Mouse (Mus musculus): ENCODE measurements around the gene Acsm1. TPM values are rescaled to one million over a fixed set of nuclear protein-coding genes. Genes with fewer than 3 reads are reported as not detected.
"Not testable (repeated sequence)": the region's sequence is repeated elsewhere in the genome, so short reads cannot be mapped to it uniquely, and the experiment has no call there.

Acsm1 gene
- polyA plus RNA-seq (2015; fragmentation: Nextera tagmentation; extraction: Ambion mirVana) = not detected in 2 replicates

- Histone ChIP-seq H3K4me3 (no peak within 1 kb of the TSS), H3K4me1 (no peaks in the 10 kb centered on the region), H3K9me3 (replicated peaks) (no peaks in the 10 kb centered on the region), H3K27ac (no peak within 1 kb of the TSS), H3K4me2 (no peak within 1 kb of the TSS), H3K9ac (no peak within 1 kb of the TSS), H3K36me3 (ENCODE audit: poor library complexity, severe bottlenecking) (no peaks in the 10 kb centered on the region), H3K27me3 (no peaks in the 10 kb centered on the region)
- 85% methylated on average over 5 of the region's 5 CpGs for WGBS
- no peak for ATAC-seq
These were observed at the start of gene Acsm1 for GRCm38 (mm10) chr7:119606664-119607076. Gene Acsm1, plus strand, starts transcription at chr7:119607026.

GRCm38 (mm10) chr7:119559789-119560451 lies 46.9 kb upstream of the Acsm1 start:
- WGBS = 86% methylated on average over 3 of the region's 3 CpGs
- Histone ChIP-seq H3K27me3 (no peaks in the 10 kb centered on the region), H3K4me1 (no peaks in the 10 kb centered on the region), H3K4me2 (no peak overlapping the region), H3K9me3 (replicated peaks) (no peaks in the 10 kb centered on the region), H3K4me3 (no peak overlapping the region), H3K9ac (no peak overlapping the region), H3K36me3 (ENCODE audit: poor library complexity, severe bottlenecking) (no peaks in the 10 kb centered on the region), H3K27ac (no peak overlapping the region)
- no peak for ATAC-seq

- no peak overlapping the region for H3K4me2 ChIP-seq
- no peak overlapping the region for H3K9ac ChIP-seq
- ATAC-seq = no peak
- WGBS = 91% methylated on average over 3 of the region's 3 CpGs
- no peak overlapping the region for H3K27ac ChIP-seq
- H3K4me3 ChIP-seq = no peak overlapping the region
- H3K27me3 ChIP-seq = no peaks in the 10 kb centered on the region
- no peaks in the 10 kb centered on the region for H3K4me1 ChIP-seq
- no peaks in the 10 kb centered on the region for H3K9me3 ChIP-seq (replicated peaks)
- H3K36me3 ChIP-seq (ENCODE audit: poor library complexity, severe bottlenecking) = no peaks in the 10 kb centered on the region
These were observed 46.4 kb upstream of the Acsm1 start for GRCm38 (mm10) chr7:119560452-119560835.

GRCm38 (mm10) chr7:119561441-119561840 lies 45.4 kb upstream of the Acsm1 start:
- H3K9ac ChIP-seq = no peak overlapping the region
- H3K9me3 ChIP-seq (replicated peaks) = no peaks in the 10 kb centered on the region
- no peak for ATAC-seq
- H3K27ac ChIP-seq = no peak overlapping the region
- H3K4me3 ChIP-seq = no peak overlapping the region
- WGBS = 48% methylated on average over 4 of the region's 4 CpGs
- no peak overlapping the region for H3K4me2 ChIP-seq
- H3K4me1 ChIP-seq = no peaks in the 10 kb centered on the region
- no peaks in the 10 kb centered on the region for H3K27me3 ChIP-seq
- H3K36me3 ChIP-seq (ENCODE audit: poor library complexity, severe bottlenecking) = no peaks in the 10 kb centered on the region

GRCm38 (mm10) chr7:119562476-119562875 lies 44.4 kb upstream of the Acsm1 start:
- H3K4me1 ChIP-seq; H3K9me3 ChIP-seq (replicated peaks); H3K27me3 ChIP-seq; H3K4me3 ChIP-seq; ATAC-seq; H3K27ac ChIP-seq; H3K9ac ChIP-seq; H3K36me3 ChIP-seq (ENCODE audit: poor library complexity, severe bottlenecking); H3K4me2 ChIP-seq: not testable (repeated sequence)
- 87% methylated on average over 2 of the region's 2 CpGs for WGBS

- Histone ChIP-seq H3K27me3 (no peaks in the 10 kb centered on the region), H3K4me3 (no peak overlapping the region), H3K9ac (no peak overlapping the region), H3K9me3 (replicated peaks) (no peaks in the 10 kb centered on the region), H3K36me3 (ENCODE audit: poor library complexity, severe bottlenecking) (no peaks in the 10 kb centered on the region), H3K4me1 (no peaks in the 10 kb centered on the region), H3K27ac (no peak overlapping the region), H3K4me2 (no peak overlapping the region)
- no peak for ATAC-seq
- WGBS = 76% methylated on average over 3 of the region's 3 CpGs
These were observed 12.2 kb upstream of the Acsm1 start for GRCm38 (mm10) chr7:119594530-119595107.

GRCm38 (mm10) chr7:119595306-119595705 lies 11.5 kb upstream of the Acsm1 start:
- ATAC-seq = no peak
- no peak overlapping the region for H3K9ac ChIP-seq
- no peaks in the 10 kb centered on the region for H3K9me3 ChIP-seq (replicated peaks)
- H3K4me1 ChIP-seq = no peaks in the 10 kb centered on the region
- no peaks in the 10 kb centered on the region for H3K36me3 ChIP-seq (ENCODE audit: poor library complexity, severe bottlenecking)
- H3K27me3 ChIP-seq = no peaks in the 10 kb centered on the region
- H3K4me2 ChIP-seq = no peak overlapping the region
- no peak overlapping the region for H3K4me3 ChIP-seq
- H3K27ac ChIP-seq = no peak overlapping the region
- 30% methylated on average over 1 of the region's 1 CpGs for WGBS

- Histone ChIP-seq H3K36me3 (ENCODE audit: poor library complexity, severe bottlenecking) (no peaks in the 10 kb centered on the region), H3K27me3 (no peaks in the 10 kb centered on the region), H3K9me3 (replicated peaks) (no peaks in the 10 kb centered on the region), H3K9ac (no peak overlapping the region), H3K4me2 (no peak overlapping the region), H3K4me1 (no peaks in the 10 kb centered on the region), H3K4me3 (no peak overlapping the region), H3K27ac (no peak overlapping the region)
- WGBS = 78% methylated on average over 2 of the region's 2 CpGs
- ATAC-seq = no peak
These were observed 10.3 kb upstream of the Acsm1 start for GRCm38 (mm10) chr7:119596536-119596935.

- no peak for ATAC-seq
- no peak overlapping the region for H3K9ac ChIP-seq
- no peaks in the 10 kb centered on the region for H3K9me3 ChIP-seq (replicated peaks)
- H3K4me2 ChIP-seq = no peak overlapping the region
- H3K27ac ChIP-seq = no peak overlapping the region
- H3K4me3 ChIP-seq = no peak overlapping the region
- WGBS = 92% methylated on average over 2 of the region's 2 CpGs
- H3K36me3 ChIP-seq (ENCODE audit: poor library complexity, severe bottlenecking) = no peaks in the 10 kb centered on the region
- H3K4me1 ChIP-seq = no peaks in the 10 kb centered on the region
- no peaks in the 10 kb centered on the region for H3K27me3 ChIP-seq
These were observed 5.5 kb upstream of the Acsm1 start for GRCm38 (mm10) chr7:119601195-119601953.

- 73% methylated on average over 1 of the region's 1 CpGs for WGBS
- ATAC-seq = no peak
- no peak overlapping the region for H3K4me3 ChIP-seq
These were observed 4.9 kb upstream of the Acsm1 start for GRCm38 (mm10) chr7:119601954-119602317.

GRCm38 (mm10) chr7:119604903-119605483 lies 1.8 kb upstream of the Acsm1 start:
- Histone ChIP-seq H3K4me2 (no peak overlapping the region), H3K9ac (no peak overlapping the region), H3K27me3 (no peaks in the 10 kb centered on the region), H3K27ac (no peak overlapping the region), H3K9me3 (replicated peaks) (no peaks in the 10 kb centered on the region), H3K4me1 (no peaks in the 10 kb centered on the region), H3K4me3 (no peak overlapping the region), H3K36me3 (ENCODE audit: poor library complexity, severe bottlenecking) (no peaks in the 10 kb centered on the region)
- 81% methylated on average over 2 of the region's 2 CpGs for WGBS
- no peak for ATAC-seq

More at GRCm38 (mm10) chr7:119601954-119602317, 4.9 kb upstream of the Acsm1 start:
- Histone ChIP-seq H3K36me3 (ENCODE audit: poor library complexity, severe bottlenecking) (no peaks in the 10 kb centered on the region), H3K4me2 (no peak overlapping the region), H3K9me3 (replicated peaks) (no peaks in the 10 kb centered on the region), H3K27me3 (no peaks in the 10 kb centered on the region), H3K4me1 (no peaks in the 10 kb centered on the region), H3K9ac (no peak overlapping the region), H3K27ac (no peak overlapping the region)

- no peaks in the 10 kb centered on the region for H3K9me3 ChIP-seq (replicated peaks)
- ATAC-seq = no peak
- H3K27ac ChIP-seq = no peak overlapping the region
- no peak overlapping the region for H3K4me2 ChIP-seq
- H3K4me3 ChIP-seq = no peak overlapping the region
- no peak overlapping the region for H3K9ac ChIP-seq
- no peaks in the 10 kb centered on the region for H3K36me3 ChIP-seq (ENCODE audit: poor library complexity, severe bottlenecking)
- no peaks in the 10 kb centered on the region for H3K27me3 ChIP-seq
- WGBS = 78% methylated on average over 9 of the region's 9 CpGs
- no peaks in the 10 kb centered on the region for H3K4me1 ChIP-seq
These were observed 731 bp upstream of the Acsm1 start for GRCm38 (mm10) chr7:119605926-119606663.
